Mouse (Mus musculus) megakaryocyte, adult 5-6 weeks (primary cell): ENCODE measurements at regions not wholly inside any gene's neighbourhood (a gene's known extent, or its start where the extent isn't known, plus 50 kb on each side); places are given as distances from the start of the nearest gene placed in this dataset.

Experiments
- ATAC-seq: 2 replicates; pipeline ENCODE4 v1.8.0; 2016; ENCODE audit warnings: mild to moderate bottlenecking, inconsistent platforms; ENCODE audit not compliant: poor library complexity, severe bottlenecking

- ATAC-seq, result peak; percentile 99
These were observed 1430.5 kb downstream of the Slc22a22 start for GRCm38 (mm10) chr15:56046679-56047532.

DNA sequence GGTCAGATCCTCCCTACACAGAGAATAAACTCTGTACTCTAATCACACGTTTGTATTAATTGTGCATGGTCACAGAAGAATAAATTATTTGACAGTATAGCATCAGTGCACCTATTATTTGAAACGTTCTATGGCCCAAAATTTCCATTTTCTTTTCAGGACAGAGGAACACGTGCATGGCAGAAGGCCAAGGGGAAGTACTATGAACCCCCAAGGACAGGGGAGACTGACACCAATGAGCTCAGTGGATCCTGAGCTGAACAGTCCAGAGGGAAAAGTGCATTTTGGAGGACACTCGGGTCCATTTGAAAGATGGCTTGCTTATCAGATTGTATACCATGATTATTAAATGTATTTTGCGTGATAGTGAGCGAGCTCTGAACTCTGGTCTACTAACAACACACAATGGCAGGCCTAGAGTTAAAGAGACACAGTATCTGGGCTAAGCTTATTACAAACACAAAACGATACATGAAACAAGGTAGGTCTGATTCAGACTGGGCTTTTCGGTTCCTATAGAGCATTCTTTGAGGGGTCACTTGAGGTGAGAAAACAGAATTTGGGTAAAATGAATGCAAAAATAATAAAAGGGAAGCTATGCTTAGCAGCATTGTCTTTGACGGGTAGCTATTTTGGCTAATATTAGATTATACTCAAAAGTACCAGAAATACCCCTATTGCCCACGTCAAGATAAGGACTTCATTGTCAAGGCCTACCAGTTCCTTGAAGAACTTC, 1431.7 kb downstream of the Slc22a22 start:
- ATAC-seq, result no peak

DNA sequence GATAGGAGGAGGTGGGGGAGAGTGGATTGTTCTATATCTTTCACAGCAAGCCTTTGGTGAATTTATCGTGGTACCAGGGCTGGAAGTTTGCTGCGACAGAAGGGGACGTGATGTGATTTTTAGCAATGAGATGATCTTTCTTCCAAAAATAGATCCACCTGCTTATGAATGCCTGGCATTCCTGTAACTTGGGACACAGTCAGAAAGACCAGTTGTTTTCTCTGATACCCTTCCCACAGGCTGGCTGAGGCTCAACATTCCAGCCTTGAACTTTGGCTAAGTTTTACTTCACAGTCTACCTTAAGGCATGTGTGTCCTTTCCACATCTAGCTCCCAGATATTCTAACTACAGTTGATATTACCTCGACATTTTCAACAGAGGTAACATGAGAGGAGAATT, 1434.1 kb downstream of the Slc22a22 start:
- ATAC-seq, result no peak

- ATAC-seq, result no peak
These were observed 1435.0 kb downstream of the Slc22a22 start for GRCm38 (mm10) chr15:56042449-56042848.

- ATAC-seq, result no peak
These were observed 1447.4 kb downstream of the Slc22a22 start for GRCm38 (mm10) chr15:56030007-56030406.

GRCm38 (mm10) chr15:56027197-56027818, 1450.1 kb downstream of the Slc22a22 start:
- no peak for ATAC-seq

- ATAC-seq, result no peak
These were observed 1452.7 kb downstream of the Slc22a22 start for GRCm38 (mm10) chr15:56024705-56025104.

GRCm38 (mm10) chr15:56023862-56024484, 1453.5 kb downstream of the Slc22a22 start:
- ATAC-seq, result no peak

- ATAC-seq, result no peak
These were observed 1455.1 kb downstream of the Slc22a22 start for GRCm38 (mm10) chr15:56022315-56022714.

DNA sequence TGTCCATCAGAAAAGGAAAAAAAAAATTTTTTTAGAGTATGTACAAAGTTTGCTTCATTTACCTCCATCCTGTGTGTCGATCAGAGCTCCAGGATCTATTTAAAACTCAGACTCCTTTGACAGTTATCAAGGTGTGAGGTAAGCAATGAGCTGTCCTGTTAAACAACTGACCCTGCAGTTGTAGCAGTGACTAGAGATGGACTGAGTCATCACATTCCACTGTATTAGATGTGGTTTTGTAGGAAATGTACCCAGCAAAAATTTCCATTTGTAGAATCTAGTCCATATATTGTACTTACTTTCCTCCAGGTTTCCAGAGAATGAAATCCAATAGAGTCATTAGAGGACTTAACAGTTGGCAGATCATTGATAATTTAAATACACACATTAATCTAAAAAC, 1459.3 kb downstream of the Slc22a22 start:
- no peak for ATAC-seq

- no peak for ATAC-seq
These were observed 1459.9 kb downstream of the Slc22a22 start for GRCm38 (mm10) chr15:56017561-56017960.

GRCm38 (mm10) chr15:56016070-56016469, 1461.4 kb downstream of the Slc22a22 start:
- ATAC-seq, result no peak

- no peak for ATAC-seq
These were observed 1463.3 kb downstream of the Slc22a22 start for GRCm38 (mm10) chr15:56014059-56014620.

GRCm38 (mm10) chr15:56008603-56009174, 1468.7 kb downstream of the Slc22a22 start:
- no peak for ATAC-seq

- no peak for ATAC-seq
These were observed 1470.0 kb downstream of the Slc22a22 start for GRCm38 (mm10) chr15:56007376-56007775.

DNA sequence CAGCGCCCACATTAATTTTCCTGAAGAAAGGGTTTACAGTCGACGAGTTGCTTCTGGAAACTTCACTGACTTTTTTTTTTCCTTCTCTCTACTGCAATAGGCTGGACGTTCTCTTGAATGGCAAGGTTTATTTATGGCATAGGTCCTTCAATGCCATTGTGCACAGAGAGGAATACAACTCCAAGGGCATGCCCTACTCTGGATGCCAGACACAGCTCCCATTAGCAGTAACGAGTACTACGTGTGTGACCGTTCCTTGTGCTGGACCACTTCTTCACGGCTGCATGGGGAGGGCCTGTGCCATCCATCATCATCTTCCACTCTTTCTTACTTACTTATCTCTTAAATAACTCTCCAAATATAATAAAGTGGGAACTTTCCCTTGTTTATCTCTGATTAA, 1472.1 kb downstream of the Slc22a22 start:
- no peak for ATAC-seq

DNA sequence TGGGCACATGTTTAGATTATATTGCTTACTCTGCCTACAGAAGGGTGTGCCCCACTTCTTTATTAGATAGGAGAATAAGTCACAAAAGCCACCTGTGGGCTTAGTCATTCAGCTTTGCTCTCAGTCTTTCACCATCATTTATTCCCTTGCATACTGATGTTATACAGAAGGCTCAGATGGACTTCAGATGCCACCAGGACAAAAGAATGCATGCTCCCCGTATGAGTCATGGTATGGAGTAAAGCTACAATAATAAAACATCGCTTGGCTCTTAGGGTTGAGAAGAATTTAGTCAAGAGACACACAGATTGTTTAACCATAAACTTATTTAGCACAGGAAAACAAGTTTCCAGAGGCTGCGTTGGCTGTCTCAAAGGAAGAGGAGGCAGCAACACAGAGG, 1473.5 kb downstream of the Slc22a22 start:
- ATAC-seq, result no peak

DNA sequence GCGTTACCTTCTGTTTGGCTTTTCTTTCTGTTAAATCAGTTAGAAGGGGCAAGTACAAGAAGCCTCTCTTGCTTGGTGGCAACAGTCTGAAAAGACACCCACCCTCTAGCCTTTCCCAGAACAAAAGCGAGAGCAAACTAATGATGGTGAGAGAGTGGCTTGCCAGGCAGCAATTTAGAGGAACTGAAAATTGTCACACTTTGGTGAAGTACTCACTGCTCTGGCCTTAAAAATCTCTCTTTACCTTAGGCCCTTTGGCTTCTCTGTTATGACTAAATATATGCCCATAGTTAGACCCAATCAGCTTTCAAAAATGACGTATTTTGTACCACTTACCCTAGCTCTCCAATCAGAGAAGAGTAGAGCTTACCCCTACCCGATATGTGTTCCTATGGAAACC, 1477.8 kb downstream of the Slc22a22 start:
- peak; percentile 33; the same call in 1 of the 2 replicates for ATAC-seq

GRCm38 (mm10) chr15:55997977-55998376, 1479.4 kb downstream of the Slc22a22 start:
- ATAC-seq, result no peak

DNA sequence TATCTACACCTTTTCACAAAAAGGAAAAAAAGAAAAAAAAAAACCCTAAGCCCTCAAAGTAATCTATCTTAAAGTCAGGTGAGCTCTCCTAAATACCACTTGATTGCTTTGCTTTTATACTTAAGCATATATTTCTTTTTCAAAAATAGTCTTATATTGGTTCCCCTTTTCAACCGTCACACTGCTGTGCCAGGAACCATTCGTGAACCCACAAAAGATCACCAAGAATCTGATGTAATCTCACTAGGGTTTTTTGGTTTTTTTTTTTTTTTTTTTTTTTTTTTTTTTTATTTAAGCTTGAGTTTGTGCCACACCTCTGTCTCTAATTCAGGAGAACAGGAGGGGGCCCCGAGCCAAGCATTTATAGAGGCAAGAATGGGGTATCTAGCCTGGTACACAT, 1482.7 kb downstream of the Slc22a22 start:
- peak; percentile 38; the same call in 1 of the 2 replicates for ATAC-seq
